Mouse (Mus musculus) gastrocnemius, postnatal 14 days (tissue): ENCODE measurements around the gene Irak3. TPM values are rescaled to one million over a fixed set of nuclear protein-coding genes. Genes with fewer than 3 reads are reported as not detected.

Source experiments
- DNase-seq: peaks from one replicate; pipeline ENCODE4 v3.0.0; 2021; ENCODE audit warnings: mixed read lengths
- intact Hi-C: fragments of 180-260 bp; cut with DNase I; formaldehyde crosslinking; loops from one replicate; pipeline ENCODE4 v1.15.1; 2025; ENCODE audit warnings: low total_unique reads
- total RNA-seq, 2 experiments: library from RNA; stranded (reverse); gene quantifications; 2 replicates each; pipeline ENCODE4 v1.2.3; 2021

The Irak3 gene
- total RNA-seq, 2 experiments from 2014 or later, result 2.4 to 2.9 TPM

DNA sequence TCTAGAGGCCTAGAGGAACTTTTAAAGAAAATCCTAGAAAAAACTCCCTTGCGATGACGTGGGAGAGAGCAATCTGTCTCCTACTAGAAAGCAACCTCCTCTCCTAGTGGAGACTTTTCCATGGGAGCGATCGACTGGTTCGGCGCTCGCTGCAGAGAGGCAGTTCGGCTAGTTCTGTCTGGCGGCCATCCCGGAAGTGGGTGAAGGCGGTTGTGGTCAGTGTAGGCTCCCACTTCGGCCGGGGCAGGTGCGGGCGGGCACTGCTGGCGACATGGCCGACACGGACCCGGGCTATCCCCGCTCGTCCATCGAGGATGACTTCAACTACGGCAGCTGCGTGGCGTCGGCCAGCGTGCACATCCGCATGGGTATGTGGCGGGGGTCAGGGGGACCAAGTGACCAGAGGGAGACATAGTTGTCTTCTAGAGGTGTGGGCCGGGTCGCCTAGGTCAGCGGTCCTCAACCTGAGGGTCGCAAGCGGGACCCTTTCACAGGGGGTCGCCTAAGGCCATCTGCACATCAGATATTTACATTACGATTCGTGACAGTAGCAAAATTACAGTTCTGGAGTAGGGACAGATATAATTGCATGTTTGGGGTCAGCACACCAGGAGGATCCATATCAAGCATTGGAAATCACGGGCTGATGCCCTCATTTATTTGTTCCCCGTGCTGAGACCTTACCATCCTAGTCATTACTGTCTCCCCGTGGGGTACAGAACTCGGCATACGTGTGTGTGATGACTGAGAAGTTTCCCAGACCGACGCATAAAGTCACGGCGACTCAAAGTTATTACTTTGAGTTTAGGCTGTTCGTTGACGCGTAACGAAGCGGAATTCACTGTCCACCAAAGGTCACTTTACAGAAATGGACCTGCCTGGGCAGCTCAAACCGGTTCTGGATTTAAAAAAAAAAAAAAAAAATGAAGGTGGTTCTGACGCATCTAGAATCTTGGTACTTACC is 6.9 kb upstream of the Irak3 start:
- DNase-seq, result peak; percentile 92
- intact Hi-C loops, result no loop called here

DNA sequence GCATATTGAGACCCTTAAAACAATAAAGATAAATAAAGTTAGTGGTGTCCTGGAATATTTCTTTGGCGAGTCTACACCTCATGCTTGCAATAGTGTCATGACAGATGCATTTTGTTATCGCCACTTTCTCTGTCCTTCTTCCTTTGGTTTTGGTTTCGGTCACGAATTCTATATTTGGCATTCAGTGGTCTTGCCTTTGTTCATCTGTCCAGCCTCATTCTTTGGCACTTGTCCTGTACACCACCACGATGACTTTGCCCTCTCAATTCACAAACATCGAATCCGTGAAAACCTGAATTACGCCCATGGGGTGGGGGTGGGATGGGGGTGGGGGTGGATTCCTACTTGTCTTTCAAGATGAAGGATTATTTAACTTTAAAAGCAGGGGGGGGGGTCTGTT is 6.1 kb upstream of the Irak3 start:
- no peak for DNase-seq
- intact Hi-C loops, result no loop called here

DNA sequence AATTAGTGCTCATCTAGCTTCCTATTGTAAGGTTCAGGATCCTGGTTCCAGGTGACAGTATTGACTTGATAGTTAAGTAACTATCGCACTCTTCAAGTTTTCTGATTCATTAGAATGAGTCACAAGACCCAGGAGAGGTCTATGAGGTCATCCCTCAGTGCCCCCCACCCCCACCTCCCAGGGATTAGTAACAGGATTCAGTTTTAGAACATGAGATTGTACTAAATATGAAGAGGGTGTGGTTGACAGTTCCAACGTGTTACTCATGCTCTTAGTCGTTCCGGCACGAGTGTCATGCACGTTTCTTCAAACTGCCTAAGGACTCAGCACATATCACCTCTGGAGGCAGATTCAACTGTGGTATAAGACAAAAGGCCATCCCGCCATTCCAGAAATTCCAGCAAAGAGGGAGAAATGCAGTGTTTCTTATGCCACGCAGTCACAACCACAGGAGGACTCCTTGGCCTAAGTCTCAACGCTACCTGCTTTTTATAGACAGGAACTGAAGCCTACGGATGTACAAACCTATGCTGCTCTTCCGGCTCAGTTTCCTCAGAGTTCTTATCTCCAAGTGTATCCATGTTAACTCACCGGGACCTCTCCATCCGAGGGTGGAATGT is 2.8 kb upstream of the Irak3 start:
- intact Hi-C loops, result no loop called here
- no peak for DNase-seq

GRCm38 (mm10) chr10:120202467-120203250 is 729 bp upstream of the Irak3 start:
- intact Hi-C loops, result no loop called here
- no peak for DNase-seq

DNA sequence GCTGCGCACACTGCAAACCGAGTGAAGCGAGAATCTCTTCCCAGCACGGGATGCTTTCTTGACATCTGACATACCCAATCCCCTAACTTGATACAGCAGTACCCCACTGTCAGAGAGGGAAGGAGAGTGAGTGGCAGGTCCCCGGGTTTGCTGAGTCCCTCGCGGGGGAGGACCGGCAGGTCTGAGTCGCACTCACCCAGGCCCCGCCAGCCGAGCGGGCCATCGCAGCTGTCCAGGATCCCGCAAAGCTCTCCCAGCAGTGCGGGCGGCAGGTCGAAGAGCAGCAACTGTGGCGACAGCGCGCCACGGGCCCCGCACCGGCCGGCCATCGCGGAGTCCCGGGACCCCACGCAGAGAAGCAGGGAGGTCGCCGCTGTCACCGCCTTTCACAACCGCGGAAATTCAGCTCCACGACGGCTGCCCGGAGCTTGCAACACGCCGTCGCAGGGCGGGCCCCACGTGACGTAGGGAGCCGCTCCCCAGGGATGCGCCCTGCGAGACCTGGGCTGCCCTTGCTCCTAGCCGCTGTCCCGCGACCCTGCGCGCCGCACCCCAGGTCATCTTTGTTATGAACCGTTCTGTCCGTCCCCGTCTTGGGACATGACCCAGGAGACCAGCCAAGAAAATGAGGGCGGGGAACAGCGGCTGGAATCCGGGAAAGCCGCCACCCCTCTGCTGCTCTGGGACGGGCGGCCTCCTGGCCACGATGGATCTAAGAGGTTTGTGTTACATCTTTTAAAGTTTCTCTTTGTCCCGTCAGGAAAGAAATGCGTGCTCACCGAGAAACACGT is 604 bp downstream of the Irak3 start, which contains the start of gene Tmbim4:
TSS of gene Tmbim4 (plus strand) at position 460 of the 791 bp plus-strand sequence.
- peak; percentile 75 for DNase-seq
- intact Hi-C loops, result no loop called here

GRCm38 (mm10) chr10:120197061-120197835 is 4.7 kb downstream of the Irak3 start:
- intact Hi-C loops, result no loop called here
- DNase-seq, result no peak

- intact Hi-C loops, result no loop called here
- no peak for DNase-seq
Measured at GRCm38 (mm10) chr10:120193255-120193654, 8.7 kb downstream of the Irak3 start.

- intact Hi-C loops, result no loop called here
Measured at GRCm38 (mm10) chr10:120192278-120192677, 9.7 kb downstream of the Irak3 start.

GRCm38 (mm10) chr10:120191165-120191564 is 10.8 kb downstream of the Irak3 start:
- intact Hi-C loops, result no loop called here

More at GRCm38 (mm10) chr10:120192278-120192677, 9.7 kb downstream of the Irak3 start:
- no peak for DNase-seq

DNA sequence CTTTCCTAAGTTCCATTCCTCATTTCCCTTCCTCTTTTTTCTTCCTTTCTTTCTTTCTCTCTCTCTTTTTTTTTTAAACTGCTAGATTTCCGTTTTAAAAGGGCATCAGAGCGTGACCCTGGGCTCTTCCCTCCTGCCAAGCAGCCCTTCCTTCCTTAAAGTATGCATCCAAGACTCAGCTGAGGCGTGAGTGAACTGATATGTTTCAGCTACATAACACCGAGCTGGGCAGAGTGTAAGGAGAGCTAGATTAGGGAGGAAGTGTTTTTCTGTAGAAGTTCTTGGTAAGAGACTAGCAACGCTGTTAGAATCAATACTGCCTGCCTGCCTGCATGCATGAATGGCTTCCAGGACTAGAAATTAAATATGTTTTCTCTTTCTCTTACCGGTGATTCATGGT is 12.1 kb downstream of the Irak3 start:
- intact Hi-C loops, result no loop called here
- DNase-seq, result no peak

More at GRCm38 (mm10) chr10:120191165-120191564, 10.8 kb downstream of the Irak3 start:
- DNase-seq, result no peak

DNA sequence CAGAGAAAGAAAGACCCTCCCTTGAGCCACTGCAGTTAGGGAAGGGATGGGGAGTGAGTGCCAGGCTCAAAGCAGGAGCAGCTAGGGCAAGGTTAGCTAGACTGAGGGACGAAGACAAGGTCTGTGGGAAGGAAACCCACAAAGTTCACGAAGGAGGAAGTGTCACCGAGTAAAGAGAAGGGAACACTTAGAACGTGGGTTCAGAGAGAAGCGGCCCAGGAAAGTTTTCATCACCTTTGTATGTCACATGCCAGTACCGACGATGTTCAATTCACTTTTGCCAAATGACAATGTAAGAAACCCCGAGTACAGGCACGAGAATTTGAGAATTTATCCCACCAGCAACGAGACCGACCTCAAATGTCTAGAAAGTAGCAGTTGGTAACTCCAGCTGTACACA is 12.7 kb downstream of the Irak3 start:
- intact Hi-C loops, result no loop called here
- no peak for DNase-seq

- intact Hi-C loops, result no loop called here
- DNase-seq, result no peak
Measured at GRCm38 (mm10) chr10:120188513-120188912, 13.4 kb downstream of the Irak3 start.

DNA sequence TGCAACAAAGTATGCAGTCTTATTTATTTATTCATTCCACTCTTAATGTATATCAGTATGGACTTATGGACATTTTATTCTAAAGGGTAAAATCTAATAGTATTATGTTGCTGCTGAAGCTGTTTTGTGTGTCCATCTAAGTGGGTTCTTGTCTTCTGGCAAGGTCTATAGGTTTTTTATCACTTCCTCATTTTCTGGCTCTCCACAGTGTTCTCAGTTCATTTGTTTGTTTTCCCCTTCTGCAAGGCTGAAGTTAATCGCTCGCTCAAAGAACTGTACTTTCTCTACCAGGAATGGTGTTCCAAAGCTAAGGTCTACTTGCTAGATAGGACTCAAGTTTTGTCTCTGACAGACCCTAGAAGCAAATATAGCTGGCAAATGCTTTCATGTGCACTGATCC is 18.6 kb downstream of the Irak3 start:
- no peak for DNase-seq
- intact Hi-C loops, result no loop called here

- intact Hi-C loops, result no loop called here
- no peak for DNase-seq
Measured at GRCm38 (mm10) chr10:120182887-120183286, 19.0 kb downstream of the Irak3 start.

- intact Hi-C loops, result no loop called here
- DNase-seq, result no peak
Measured at GRCm38 (mm10) chr10:120174192-120174705, 27.7 kb downstream of the Irak3 start.

GRCm38 (mm10) chr10:120171340-120171739 is 30.6 kb downstream of the Irak3 start:
- intact Hi-C loops, result no loop called here
- DNase-seq, result no peak

DNA sequence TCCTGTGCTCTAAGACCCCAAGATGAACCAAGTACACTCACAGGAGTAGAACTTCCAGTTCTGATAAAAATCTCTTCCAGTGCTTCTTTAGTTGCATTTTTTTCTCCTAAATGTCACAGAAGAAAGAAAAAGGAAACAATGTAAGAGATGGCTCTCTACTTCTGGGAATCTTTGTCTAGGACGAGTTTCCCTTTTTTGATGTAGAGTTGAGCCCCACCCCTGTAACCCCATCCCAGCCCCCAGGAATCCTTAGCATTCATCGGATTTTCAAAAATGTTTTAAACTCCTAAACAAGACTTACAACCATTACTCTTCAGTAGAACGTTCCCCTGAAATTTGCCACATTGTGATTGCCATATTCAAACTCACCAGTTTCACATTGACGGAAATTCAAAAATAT is 31.7 kb downstream of the Irak3 start:
- intact Hi-C loops, result no loop called here
- no peak for DNase-seq

DNA sequence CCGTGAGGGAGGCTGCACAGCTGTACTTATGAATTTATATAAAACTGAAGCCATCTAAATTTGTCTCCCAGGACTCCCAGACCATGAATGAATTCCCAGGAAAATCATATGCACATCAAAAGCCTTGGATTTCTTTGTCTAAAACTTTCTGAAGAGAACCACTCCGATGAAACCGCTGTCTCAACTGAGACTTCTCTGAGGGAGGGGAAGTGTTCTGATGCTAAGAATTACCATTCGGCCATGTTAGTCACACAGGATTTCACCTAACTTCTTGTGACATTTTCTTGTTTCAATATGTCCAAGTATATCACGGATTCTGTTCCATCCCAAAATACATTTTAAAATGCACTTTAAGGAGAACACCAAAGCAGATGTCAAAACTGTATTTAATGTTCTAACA is 32.1 kb downstream of the Irak3 start:
- no peak for DNase-seq
- intact Hi-C loops, result no loop called here
